Mouse (Mus musculus) G1E-ER4 (cell line): ENCODE measurements around the gene Map1lc3b. TPM values are rescaled to one million over a fixed set of nuclear protein-coding genes. Genes with fewer than 3 reads are reported as not detected.

ENCODE experiments used
- GATA1 ChIP-seq: IDR thresholded peaks from one replicate; pipeline ENCODE4 v1.8.0; 2012; ENCODE audit warnings: low read length, inconsistent platforms
- polyA plus RNA-seq: library from polyadenylated mRNA; stranded (reverse); fragments of >175 nt; gene quantifications from 2 replicates; pipeline ENCODE4 v1.2.3, GENCODE M21; 2012

Map1lc3b gene
- polyA plus RNA-seq, 1 experiment: 30.8 TPM

DNA sequence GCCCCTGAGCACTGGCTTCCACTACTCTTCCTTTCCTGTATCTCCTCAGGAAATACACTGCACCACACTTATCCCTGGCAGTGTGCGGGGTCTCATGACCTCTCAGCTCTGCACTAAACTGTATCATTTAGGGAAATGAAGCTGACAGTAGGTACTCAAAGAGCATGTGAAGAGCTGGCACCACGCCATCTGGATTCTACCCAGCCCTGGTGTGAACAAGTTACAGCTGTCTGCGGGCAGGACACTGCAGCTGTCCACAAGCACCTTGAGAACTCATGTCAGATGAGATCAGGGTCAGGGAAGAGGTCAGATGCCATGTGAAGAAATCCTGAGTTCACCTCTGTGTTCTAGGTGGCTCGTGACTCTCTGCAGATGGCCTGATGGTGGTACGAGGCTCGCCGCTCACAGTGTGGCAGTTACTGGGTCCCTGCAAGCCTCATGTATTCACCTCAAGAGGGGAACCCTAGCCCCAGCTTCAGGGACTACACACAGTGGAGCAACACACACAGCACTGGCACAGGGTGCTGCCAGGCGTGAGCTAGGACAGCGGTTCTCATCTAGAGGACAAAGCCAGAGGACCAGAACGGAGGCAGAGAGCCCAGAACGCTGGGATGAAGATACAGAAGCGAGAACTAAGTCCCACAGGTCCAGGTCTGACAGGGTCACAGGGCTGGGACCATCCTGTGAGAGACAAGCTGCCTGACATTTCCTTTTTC is 30.8 kb downstream of the Map1lc3b start:
- no peak for TF ChIP-seq GATA1

DNA sequence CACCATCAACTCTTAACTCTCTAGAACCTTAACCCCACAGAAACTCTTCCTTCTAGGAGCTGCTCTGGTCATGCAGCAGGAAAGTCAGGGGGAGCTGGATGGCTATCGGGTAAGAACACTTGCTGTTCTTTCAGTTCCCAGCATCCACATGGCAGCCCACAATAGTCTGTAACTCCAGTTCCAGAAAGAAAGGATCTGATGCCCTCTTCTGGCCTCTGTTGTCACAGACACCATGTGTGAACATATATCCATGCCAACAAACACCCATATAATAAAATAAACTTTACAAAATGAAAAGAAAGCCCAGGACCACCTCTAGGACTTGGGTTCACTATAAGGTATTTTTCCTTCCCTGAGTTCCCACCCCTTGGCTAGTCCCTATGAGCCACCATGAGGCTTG is 31.7 kb downstream of the Map1lc3b start:
- no peak for TF ChIP-seq GATA1

DNA sequence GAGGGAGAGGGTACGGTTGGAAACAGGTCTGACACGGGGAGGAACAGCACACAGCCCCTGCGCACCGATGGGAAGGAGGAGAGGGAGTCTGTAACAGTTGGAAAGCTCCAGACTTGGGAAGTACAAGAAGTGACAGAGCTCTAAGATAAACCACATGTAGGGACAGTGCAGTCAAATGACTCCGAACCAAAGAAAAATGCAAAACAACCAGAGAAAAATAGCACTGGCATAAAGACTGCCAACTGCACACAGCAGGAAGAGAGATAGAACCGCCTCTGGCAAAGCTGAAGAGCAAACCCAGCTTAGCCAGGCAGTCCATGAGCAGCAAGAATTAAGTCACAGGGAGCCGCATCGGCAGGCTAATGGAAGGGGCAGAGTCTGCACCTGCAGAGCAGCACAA is 32.9 kb downstream of the Map1lc3b start:
- TF ChIP-seq GATA1: no peak

DNA sequence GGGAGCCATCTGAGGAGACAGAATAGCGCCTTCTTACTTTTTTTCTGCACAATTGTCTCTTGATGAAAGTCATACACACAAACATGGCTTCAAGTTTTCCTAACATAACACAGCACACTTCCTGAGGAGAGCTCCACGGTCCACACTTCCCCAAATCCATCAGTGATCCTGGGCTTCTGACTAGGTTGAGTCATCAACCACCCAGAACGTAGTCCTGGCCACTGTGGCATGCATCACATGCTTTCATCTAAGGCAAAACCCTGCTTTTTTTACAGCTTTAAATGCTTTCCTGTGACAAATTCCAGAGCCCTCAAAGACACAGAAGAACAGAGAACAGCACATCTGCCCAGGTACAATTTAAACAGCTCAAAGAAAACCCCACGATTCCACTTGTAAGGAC is 38.5 kb downstream of the Map1lc3b start:
- no peak for TF ChIP-seq GATA1

DNA sequence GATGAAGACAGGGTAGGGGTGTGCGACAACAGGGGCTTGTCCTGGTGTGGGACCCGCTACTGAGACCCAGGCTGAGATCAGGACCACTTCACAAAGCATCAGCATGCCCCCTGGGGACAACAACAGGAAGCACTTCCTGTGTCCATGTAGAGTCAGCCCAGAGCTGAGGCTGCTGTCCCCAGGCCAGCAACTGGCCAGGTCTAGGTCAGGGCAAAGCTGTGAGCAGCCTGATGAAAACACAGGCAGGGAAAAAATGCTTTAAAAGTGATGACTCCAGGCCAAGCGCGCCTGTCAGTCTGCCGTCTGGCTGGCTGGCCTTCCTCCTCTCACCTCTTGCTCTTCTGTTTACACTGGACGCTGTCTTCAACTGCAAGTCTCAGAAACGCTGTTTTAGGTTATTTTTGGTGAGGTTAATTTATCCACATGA is 41.5 kb downstream of the Map1lc3b start:
- TF ChIP-seq GATA1: no peak

DNA sequence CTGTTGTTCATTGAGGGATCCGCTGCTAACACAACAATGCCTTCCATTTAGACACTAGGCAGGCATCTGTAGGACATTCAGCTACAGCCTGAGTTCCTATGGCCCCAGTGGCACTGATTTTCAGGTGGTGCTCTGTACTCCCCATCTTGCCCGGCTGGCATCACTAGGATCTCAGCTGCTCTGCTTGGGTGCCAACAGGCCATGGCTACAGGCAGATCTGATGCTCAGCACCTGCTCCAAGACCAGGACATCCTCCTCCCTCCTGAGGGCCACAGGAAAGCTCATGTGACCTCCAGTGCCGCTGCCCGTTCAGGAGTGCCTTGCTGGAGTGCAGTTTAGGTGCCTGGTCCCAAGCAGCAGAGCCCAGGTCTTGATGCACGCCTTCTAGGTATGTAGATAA is 42.2 kb downstream of the Map1lc3b start:
- TF ChIP-seq GATA1: no peak

DNA sequence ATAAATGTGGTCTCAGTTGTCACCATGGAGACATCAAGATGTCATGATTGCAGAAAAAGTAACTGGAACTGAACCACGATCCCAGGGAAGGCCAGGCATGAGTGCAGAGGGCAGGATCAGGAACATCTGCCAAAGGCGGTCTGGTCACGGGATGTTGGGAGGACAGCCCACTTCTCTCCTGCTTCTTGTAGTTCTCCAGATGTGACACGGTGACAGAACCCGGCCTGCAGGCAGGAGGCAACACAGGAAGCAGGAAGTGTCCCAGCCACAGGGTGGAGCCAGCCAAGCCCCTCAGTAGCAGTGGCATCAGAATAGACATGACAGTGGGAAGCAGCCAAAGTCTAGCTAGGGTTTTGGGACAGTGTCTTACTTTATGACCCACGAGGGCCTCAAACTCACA is 45.4 kb downstream of the Map1lc3b start:
- no peak for TF ChIP-seq GATA1

DNA sequence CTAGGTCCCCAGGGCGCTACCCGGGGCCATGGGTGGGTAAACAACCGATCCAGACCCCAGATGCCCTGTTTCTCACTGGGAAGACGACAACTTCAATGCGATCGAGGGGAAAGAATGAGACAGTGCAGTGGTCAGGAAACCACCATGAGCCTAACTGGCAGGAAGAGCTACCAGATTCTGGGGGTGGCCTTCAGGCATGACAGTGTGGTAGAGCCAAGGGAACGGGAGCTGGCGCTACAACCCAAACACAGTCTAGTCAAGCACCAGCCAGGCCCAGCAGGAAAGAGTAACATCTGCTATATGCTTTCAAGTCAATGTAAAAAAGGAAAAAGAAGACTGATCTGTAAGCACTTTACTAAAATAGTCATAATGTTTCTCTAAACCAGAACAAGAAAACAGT is 46.0 kb downstream of the Map1lc3b start:
- TF ChIP-seq GATA1: no peak

DNA sequence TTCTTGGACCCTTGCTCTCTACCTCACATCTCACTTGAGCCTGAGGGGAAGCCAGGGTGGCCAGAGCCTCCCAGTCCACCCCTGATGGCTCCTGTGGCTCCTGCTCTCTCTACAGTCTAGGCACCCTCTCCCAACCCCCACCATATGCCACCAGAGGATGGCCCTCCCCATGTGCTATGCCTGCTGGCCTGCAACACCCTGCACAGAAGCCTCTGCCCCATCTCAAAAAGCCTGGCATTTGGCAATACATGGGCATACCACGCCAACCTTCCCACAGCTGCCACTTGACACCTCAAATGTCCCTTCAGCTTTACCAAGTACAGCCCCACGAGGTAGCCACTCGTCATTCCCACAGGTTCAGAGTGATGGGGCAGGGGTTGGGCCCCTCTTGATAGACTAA is 52.6 kb downstream of the Map1lc3b start:
- no peak for TF ChIP-seq GATA1

DNA sequence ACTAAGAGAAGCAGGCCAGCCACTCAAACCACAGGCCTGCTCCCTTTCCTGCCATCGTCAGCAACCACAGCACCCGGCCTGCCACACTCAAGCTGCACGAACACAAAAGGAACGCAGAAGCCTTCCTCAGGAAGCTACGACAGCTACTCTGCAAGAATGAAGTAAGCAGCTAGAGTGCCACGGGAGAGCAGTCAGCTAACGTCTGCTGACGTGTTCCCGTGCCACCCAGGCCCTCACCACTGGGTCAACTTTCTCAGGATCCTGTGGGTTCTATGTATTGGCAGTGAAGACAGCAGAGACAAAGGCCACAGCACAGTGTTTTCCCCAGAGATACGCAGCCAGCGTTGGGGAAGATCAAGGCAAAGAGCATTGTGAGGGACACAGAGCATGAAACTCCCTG is 53.2 kb downstream of the Map1lc3b start:
- no peak for TF ChIP-seq GATA1

DNA sequence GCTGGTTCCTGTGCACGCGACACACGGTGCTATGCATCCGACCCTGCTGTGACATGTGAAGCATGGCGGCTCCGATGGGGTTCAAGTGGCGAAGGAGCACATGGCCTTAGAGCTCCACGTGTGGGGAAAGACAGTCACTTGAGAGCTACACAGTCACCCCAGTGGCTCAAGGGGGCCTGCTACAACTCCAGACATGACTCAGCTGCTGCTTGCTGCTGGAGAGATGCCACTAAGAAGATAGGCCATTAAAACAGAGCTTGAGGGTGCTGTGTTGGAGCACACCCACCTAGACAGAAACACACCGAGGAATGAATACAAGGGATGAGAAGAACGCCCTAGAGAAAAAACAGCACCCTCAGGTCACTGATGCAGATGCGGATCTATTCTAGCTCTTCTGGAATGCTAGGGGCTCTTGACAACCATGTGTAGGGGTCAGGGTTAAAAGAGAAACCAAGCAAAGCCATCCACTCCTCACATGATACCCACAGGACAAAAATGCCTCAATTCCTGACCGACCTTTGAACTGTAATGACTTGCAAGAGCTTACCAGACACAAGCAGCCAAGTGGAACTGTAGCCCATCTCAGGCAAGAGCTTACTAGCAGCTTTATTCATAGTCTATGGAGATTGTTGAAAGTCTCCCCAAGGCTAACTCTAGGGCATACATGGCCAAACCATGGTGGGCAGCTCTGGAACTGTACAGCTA is 57.5 kb downstream of the Map1lc3b start:
- TF ChIP-seq GATA1: no peak

Other genes with a start within 250 kb of the Map1lc3b start
- not detected in 2 replicates for gene 1700018B08Rik, start 46.0 kb upstream of the Map1lc3b start, polyA plus RNA-seq
- gene Fbxo31, start 11.6 kb upstream of the Map1lc3b start, polyA plus RNA-seq: 30.9 and 36.6 TPM in 2 replicates
- gene Zcchc14, start 62.5 kb downstream of the Map1lc3b start, polyA plus RNA-seq: not detected in 2 replicates
- gene Jph3, start 139.3 kb downstream of the Map1lc3b start, polyA plus RNA-seq: not detected in 2 replicates
- gene Klhdc4, start 239.2 kb downstream of the Map1lc3b start, polyA plus RNA-seq: 32.7 and 42.5 TPM in 2 replicates